Mouse (Mus musculus): Measurements from ENCODE around the gene Ttc23. TPM values are rescaled to one million over a fixed set of nuclear protein-coding genes. Genes with fewer than 3 reads are reported as not detected.
A peak's percentile ranks its signal among the peaks of the same experiment; 100 is the strongest.

Gene Ttc23
- polyA plus RNA-seq, 2 experiments from 2014 or later: 1.7 to 1.8 TPM

DNA sequence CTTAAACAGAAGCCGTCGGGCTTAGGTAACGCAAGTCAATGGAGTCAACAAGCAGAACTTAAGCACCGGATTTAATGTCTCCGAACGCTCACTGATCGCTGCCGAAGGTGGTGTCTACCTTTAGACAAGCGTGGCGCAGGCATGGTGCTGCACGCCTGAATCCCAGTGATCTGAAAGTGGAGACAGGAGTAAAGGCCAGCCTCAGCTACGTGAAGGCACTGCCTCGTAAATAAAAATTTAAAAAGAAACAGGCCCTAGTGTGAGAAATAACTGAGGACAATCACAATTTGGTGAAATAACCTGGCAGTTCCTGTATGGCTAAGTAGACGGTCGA is 1.6 kb upstream of the Ttc23 start:
- peak; percentile 12 for ATAC-seq

GRCm38 (mm10) chr7:67646131-67646530 is 1.1 kb upstream of the Ttc23 start:
- no peak for ATAC-seq

- no peak for ATAC-seq
These were observed 1.2 kb downstream of the Ttc23 start for GRCm38 (mm10) chr7:67648376-67648775.

- ATAC-seq: no peak
These were observed 5.0 kb downstream of the Ttc23 start for GRCm38 (mm10) chr7:67652211-67652610.

DNA sequence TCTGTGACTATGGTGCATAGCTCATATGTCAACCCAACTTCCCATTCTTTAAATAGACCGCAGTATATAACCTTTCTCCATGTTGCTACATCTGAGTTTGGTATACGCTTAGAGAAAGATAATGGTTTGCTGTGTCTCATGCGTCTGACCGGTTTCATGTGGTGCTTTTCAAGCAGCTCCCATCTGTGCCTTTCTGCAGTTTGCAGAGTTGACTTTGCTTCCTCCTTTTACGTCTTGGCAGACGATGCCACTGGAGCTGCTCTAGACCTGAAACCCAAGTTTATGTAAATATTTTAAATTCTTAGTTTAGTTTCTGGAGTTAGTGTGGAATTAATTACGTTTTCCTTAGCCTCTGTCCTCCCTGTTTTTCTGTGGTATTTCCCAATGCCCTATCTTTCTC is 7.5 kb downstream of the Ttc23 start:
- ATAC-seq: no peak

DNA sequence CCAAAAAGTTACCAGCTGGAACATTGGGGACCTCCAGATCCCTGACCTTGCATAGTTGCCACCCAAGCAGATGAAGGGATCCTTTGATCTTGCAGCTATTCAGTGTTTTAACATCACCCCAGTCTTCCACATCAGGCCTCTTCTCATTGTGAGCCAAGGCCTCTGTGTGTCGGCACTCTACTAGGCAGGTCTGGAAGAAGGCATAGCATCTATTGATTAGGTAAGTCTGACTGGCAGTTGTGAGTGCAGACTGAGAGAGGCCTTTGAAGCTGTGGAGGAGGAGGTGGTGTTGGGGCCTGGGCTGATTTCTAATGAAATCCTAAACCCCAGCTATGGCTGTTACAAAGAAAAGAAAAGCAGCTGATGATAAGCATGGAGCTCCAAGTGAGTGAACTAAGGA is 8.0 kb downstream of the Ttc23 start:
- no peak for ATAC-seq

GRCm38 (mm10) chr7:67658110-67658509 is 10.9 kb downstream of the Ttc23 start:
- ATAC-seq: no peak

DNA sequence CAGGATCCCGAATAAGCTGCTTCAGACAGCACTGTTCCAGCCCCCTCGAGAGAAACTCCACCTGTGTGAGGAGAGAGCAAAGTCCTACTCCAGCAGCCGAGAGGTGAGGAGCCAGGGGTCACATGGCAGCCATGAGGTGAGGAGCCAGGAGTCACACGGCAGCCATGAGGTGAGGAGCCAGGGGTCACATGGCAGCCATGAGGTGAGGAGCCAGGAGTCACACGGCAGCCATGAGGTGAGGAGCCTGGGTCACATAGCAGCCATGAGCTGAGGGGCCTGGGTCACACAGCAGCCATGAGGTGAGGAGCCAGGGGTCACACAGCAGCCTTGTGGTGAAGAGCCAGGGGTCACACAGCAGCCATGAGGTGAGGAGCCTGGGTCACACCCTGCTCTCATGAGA is 15.2 kb downstream of the Ttc23 start:
- ATAC-seq: no peak

DNA sequence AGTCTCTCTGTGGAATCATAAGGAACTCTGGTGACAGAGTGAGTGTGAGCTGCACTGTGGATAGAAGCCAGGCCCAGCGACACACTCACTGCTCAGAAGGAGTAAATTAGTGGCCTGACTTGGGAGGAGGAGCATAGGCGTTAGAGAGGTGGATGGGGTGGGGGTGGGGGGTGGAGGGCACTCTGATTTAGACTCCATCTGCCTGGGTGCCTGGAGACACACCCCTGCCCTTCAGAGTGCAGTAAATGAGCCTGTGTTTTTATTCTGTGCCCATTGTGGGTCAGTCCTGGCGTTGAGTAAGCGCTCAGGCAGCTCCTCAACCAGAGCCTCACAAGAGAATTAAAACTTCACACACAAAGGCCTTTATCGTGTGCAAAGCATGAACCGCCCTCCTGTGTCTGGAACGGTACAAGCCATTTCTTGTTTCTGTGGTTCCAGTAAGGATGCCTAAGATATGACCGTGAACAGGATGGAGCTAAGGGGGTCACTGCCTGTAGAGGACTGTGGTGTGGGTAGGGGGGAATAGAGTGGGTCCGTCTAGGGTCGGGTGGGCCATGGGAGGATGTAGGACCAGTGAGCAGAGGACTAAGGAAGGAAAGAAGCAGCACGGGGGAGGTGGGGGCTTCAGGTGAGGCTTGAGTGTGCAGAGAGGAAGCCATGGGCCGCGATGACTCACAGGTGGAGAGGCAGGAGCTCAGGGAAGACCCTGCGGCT is 16.9 kb downstream of the Ttc23 start:
- no peak for ATAC-seq

GRCm38 (mm10) chr7:67670965-67671364 is 23.8 kb downstream of the Ttc23 start:
- no peak for ATAC-seq

DNA sequence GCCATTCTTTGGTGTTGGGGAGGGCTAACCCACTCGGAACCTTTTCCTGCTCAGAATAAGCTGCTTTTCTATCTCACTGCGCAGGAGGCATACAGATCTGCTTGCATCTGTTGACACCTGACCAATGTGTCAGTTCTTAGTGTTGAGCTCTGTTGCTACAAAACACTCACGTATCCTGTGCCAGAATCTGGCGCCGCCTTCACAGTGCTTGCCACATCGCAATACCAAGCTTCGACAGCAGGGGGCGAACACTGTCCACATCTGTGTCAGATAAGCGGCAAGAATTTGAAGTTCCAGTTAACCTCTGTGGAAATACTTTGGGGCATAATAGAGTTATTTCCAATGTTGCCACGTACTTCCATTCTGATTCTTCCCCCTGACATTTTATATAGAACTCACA is 25.4 kb downstream of the Ttc23 start:
- ATAC-seq: peak; percentile 92

GRCm38 (mm10) chr7:67673656-67674055 is 26.4 kb downstream of the Ttc23 start:
- ATAC-seq: no peak

DNA sequence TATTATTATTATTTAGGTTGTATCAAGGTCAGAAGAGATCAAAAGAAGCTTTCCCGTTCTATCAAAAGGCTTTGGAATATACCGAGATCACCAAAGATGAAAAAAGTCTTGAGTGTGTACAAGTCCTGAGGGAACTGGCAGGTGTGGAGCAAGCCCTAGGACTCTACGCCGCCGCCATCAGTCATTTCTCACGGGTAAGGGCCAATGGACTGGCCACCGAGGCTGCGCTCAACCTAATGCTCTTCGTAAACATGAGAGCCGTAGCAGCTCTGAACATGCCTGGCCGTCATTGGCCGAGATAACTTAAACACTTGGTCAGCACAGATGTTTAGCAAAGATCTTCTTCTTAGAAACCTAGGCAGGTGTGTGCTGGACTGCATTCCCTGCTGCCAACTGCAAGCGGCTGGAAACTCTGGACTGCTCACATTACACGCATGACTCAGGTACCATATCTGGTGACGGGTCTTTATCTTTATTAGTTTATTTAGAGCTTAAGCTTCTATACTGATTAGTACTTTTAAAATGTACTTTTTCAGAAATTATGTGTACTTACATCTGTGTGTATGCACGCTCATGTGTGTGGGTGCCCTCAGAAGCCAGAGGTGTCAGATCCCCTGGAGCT is 31.8 kb downstream of the Ttc23 start:
- ATAC-seq: no peak

DNA sequence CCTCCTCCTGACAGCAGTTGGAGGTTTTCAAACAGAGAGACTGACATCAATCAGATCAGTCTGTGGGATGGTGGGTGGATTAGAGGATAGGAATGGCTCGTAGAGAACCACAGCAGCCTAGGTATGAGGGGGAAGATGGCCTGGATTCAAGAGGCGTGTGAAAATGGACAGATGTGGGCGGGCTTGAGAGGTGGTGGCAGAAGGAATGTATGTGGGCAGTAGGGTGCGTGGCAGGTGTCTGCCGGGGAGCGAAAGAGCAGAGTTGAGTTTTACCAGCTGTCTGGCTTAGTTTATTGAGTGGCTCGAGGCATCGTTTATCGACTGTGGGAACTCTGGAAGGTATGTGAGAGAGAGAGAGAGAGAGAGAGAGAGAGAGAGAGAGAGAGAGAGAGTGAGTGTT is 33.9 kb downstream of the Ttc23 start:
- ATAC-seq: no peak

DNA sequence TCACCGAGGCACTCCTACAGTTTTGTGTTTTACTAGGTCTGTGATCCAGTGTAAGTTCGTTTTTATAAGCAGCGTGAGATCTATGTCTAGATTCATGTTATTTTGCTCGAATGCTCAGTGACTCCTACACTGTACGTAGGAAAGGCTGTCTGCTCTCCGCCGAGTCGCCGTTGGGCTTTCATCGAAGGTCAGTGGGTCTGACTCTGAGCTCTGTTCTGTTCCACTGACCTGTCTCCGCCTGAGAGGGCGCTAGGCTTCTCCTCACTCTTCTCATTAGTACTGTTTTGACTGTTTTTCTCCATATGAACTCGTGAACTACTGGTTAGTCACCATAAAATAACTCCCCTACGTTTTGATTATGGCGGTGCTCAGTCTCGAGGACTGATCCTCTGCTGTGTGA is 35.8 kb downstream of the Ttc23 start:
- no peak for ATAC-seq

DNA sequence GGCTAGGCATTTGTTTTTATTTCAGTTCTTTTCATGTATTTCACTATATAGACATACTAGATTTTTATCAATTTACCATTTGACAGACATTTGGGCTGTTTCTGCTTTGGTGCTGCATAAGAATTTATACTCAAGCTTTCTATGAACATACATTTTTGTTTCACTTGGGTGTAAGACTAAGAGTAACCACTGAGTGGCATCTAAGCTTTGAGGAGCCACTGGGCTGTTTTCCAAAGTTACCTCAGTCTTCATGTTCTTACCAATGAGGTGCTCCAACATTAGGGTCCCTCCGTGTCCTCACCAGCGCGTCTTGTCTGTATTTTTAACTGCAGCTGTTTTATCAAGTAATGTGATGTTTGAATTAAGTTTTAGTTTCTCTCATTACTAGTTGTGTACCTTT is 39.3 kb downstream of the Ttc23 start:
- ATAC-seq: no peak

GRCm38 (mm10) chr7:67688281-67688680 is 41.1 kb downstream of the Ttc23 start:
- no peak for ATAC-seq

- no peak for ATAC-seq
These were observed 42.6 kb downstream of the Ttc23 start for GRCm38 (mm10) chr7:67689793-67690192.

DNA sequence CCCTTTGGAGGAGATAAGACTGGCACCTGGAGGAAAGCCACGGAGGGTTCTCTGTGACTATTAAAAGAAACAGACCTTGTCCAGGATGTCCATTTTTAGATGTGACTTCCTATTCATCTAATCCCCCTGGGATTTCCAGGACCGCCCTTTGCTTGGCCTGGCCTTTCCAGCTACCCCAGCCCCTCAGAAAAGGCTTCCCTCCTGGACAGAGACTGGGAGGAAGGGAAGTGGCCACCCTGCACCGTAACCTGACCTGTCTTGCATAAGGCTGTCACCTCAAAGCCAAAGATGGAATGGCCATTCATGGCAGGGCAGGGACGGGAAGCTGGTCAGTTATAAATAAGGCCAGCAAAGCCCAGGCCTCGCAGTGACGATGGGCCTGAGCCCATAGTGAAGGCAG is 43.8 kb downstream of the Ttc23 start:
- ATAC-seq: no peak

- no peak for ATAC-seq
These were observed 44.9 kb downstream of the Ttc23 start for GRCm38 (mm10) chr7:67692141-67692540.

- ATAC-seq: no peak
These were observed 45.8 kb downstream of the Ttc23 start for GRCm38 (mm10) chr7:67692791-67693538.

DNA sequence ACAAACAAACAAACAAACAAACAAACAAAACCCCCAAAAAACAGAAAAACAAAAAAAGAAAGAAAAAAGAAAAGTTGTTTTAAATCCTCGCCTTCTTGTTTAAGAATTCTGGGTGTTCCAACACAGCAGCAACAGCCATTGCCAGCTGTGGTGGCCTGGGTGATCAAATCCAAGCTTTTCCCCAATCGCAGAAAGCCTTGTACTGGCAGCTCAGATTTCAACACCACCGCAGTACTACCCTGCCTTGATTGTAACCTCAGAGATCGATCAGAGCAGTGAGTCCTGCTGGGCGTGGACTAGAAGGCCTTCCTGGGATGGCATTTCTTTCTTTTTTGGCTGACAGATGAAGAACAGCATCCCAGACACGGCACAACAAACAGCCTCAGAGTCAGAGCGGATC is 48.7 kb downstream of the Ttc23 start:
- no peak for ATAC-seq

DNA sequence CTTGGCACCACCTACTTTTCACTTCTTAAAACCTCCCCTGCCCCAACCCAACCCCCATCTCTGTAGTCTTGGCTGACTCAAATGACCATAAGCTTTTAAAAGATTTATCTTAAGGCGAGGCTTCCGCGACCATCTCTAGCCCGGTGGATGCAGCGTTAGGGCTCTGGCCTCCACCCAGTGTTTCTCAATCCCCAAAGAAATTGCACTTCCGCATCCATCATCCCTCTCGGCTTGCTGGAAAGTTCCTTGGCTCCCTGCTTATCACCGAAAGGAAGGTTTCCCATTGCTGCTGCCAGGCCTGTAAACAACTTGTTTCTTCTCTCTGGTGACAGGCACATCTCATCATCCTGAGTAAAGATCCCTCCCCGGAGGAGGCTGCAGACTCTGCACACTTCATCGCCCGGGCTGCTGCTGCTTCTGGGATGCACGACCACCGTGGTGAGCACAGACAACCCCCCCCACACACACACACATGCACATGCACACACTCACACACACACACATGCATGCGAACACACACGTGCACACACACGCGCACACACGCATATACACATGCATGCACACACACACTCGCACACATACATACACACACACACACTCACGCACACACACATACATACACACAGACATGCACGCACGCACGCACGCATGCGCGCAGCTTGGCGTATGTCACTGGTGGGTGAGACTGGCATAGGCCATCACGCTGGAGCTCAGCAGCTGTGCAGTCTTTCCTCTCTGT is 50.9 kb downstream of the Ttc23 start:
- ATAC-seq: no peak

Data from CD4-positive, CD25-positive, alpha-beta regulatory T cell, adult 4 months (primary cell).